Mouse (Mus musculus) forebrain, embryonic 11.5 days (tissue): ENCODE measurements at regions not wholly inside any gene's neighbourhood (a gene's known extent, or its start where the extent isn't known, plus 50 kb on each side); places are given as distances from the start of the nearest gene placed in this dataset.

Experiments used
- ATAC-seq: fragments of 200-750 bp; cut with Nextera tagmentation; replicated peaks from 2 replicates; pipeline ENCODE4 v1.8.0; 2017; ENCODE audit warnings: moderate TSS enrichment; ENCODE audit not compliant: low FRiP score
- DNase-seq: peaks from one replicate; pipeline ENCODE4 v3.0.0-alpha.2; 2017; ENCODE audit warnings: low spot score
- H3K27ac ChIP-seq: fragments of 300-500 bp; sonication (generic); 2 replicates; pipeline ENCODE4 v1.5.1; 2014; ENCODE audit warnings: low read depth, low read length
- H3K27me3 ChIP-seq: fragments of 300-500 bp; sonication (generic); 2 replicates; pipeline ENCODE4 v1.6.1; 2014; ENCODE audit warnings: mild to moderate bottlenecking, low read length, mixed read lengths; ENCODE audit not compliant: control insufficient read depth, insufficient read depth
- H3K36me3 ChIP-seq: fragments of 300-500 bp; sonication (generic); 2 replicates; pipeline ENCODE4 v1.6.1; 2014; ENCODE audit warnings: mild to moderate bottlenecking, low read length, moderate library complexity, mixed read lengths; ENCODE audit not compliant: control insufficient read depth, insufficient read depth
- H3K4me1 ChIP-seq: fragments of 300-500 bp; sonication (generic); replicated peaks from 2 replicates; pipeline ENCODE4 v1.6.1; 2014; ENCODE audit warnings: low read length, mixed read lengths; ENCODE audit not compliant: control insufficient read depth, insufficient read depth
- H3K4me2 ChIP-seq: fragments of 300-500 bp; sonication (generic); 2 replicates; pipeline ENCODE4 v1.6.1; 2014; ENCODE audit warnings: low read depth, mild to moderate bottlenecking, low read length, moderate library complexity, mixed read lengths; ENCODE audit not compliant: severe bottlenecking
- H3K4me3 ChIP-seq: fragments of 300-500 bp; sonication (generic); 2 replicates; pipeline ENCODE4 v1.5.1; 2014; ENCODE audit warnings: low read depth, low read length
- H3K9ac ChIP-seq: fragments of 300-500 bp; sonication (generic); 2 replicates; pipeline ENCODE4 v1.6.1; 2014; ENCODE audit warnings: low read length
- H3K9me3 ChIP-seq: fragments of 300-500 bp; sonication (generic); 2 replicates; pipeline ENCODE4 v1.6.1; 2016; ENCODE audit warnings: low read length, mixed read lengths; ENCODE audit not compliant: control insufficient read depth
- WGBS: fragments of 180-500 bp; shearing (Covaris S2); extraction: QIAGEN DNeasy Blood & Tissue Kit; methylation state at CpG from one replicate; pipeline ENCODE4 v1.1.7; 2014; 5-methylcytosine and 5-hydroxymethylcytosine counted together

DNA sequence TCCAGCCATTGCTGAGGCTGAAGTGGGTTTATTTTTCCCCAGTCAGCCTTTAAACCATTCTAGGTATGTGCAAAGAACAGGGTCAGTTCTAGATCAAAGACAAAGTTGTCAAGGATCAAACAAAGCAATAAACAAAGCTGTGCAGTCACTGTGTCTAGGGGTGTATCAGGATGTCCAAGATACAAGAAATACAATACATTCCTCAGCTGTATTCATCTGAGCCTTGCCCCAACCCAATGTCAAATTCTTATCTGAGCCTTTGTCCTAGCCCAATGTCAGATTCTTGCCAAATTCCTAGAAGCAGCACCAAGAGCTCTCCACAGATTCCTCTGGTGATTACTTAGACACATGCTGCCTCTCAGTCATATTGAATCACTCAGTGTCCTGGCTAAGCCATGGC lies 69.5 kb upstream of the St6galnac5 start:
- Histone ChIP-seq H3K4me2 (no peak overlapping the region), H3K4me3 (no peak overlapping the region), H3K27me3 (no peaks in the 10 kb centered on the region), H3K9me3 (no peaks in the 10 kb centered on the region), H3K9ac (no peak overlapping the region), H3K36me3 (no peaks in the 10 kb centered on the region), H3K4me1 (no peaks in the 10 kb centered on the region), H3K27ac (no peak overlapping the region)
- ATAC-seq, result no peak
- DNase-seq, result no peak

- Histone ChIP-seq H3K36me3 (no peaks in the 10 kb centered on the region), H3K27ac (no peak overlapping the region), H3K27me3 (no peaks in the 10 kb centered on the region), H3K4me1 (no peaks in the 10 kb centered on the region), H3K9me3 (no peaks in the 10 kb centered on the region), H3K4me3 (no peak overlapping the region), H3K9ac (no peak overlapping the region), H3K4me2 (no peak overlapping the region)
- 95% methylated on average over 2 of the region's 2 CpGs for WGBS
- DNase-seq (no peak), ATAC-seq (no peak)
These were observed 63.3 kb upstream of the St6galnac5 start for GRCm38 (mm10) chr3:153045328-153045727.

DNA sequence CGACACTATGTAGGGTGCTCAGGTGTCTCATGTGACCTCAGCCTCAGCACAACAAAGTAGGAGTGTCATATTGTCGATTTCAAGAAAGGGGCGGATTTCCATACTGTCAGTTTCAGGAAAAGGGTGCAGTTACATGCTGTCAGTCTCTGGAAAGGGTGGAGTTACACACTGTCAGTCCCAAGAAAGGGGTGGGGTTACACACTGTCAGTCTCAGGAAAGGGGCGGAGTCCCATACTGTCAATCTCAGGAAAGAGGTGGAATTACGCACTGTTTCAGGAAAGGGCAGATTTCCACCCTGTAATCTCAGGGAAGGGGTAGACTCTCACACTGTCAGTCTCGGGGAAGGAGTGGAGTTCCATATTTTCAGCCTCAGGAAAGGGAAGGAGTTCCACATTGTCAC lies 51.9 kb upstream of the St6galnac5 start:
- Histone ChIP-seq H3K27ac (no peak overlapping the region), H3K36me3 (no peaks in the 10 kb centered on the region), H3K4me1 (no peaks in the 10 kb centered on the region), H3K9ac (no peak overlapping the region), H3K27me3 (no peaks in the 10 kb centered on the region), H3K4me3 (no peak overlapping the region), H3K9me3 (no peaks in the 10 kb centered on the region), H3K4me2 (no peak overlapping the region)
- WGBS, result 88% methylated on average over 6 of the region's 6 CpGs
- 0 out of 2 replicates have a peak, but pooled peaks have one; percentile 36 for ATAC-seq
- DNase-seq, result peak; percentile 28
